Mouse (Mus musculus) stomach, postnatal 0 days (tissue): Measurements from ENCODE around the gene Zfp513.

Experiments used
- CTCF ChIP-seq: IDR thresholded peaks from 2 replicates; pipeline ENCODE4 v1.5.1; 2016; ENCODE audit warnings: antibody characterized with exemption, low read depth, mild to moderate bottlenecking, moderate library complexity
- EP300 ChIP-seq: optimal IDR thresholded peaks from 2 replicates; pipeline ENCODE3; 2016; ENCODE audit warnings: antibody characterized with exemption

GRCm38 (mm10) chr5:31190201-31190600 is 11.9 kb downstream of the Zfp513 start:
- TF ChIP-seq CTCF = no peak
- TF ChIP-seq EP300 = no peak
